Mouse (Mus musculus): ENCODE results near the gene Cutc. TPM values are rescaled to one million over a fixed set of nuclear protein-coding genes. Genes with fewer than 3 reads are reported as not detected.

Gene Cutc
- total and polyA plus RNA-seq, 3 experiments = 10.0 to 18.8 TPM; not detected in 1

GRCm38 (mm10) chr19:43731157-43731556 lies 21.6 kb upstream of the Cutc start:
- Histone ChIP-seq H3K4me3 (ENCODE audit: control insufficient read depth in 1 of 2, insufficient read depth in 1 of 2, low read depth in 2 of 2, low read length in 2 of 2) (no peak overlapping the region), H3K9me3 (replicated peaks; ENCODE audit: insufficient read depth, low read length) (no peaks in the 10 kb centered on the region), H3K79me2 (ENCODE audit: control insufficient read depth, insufficient read depth, low read length, poor library complexity) (no peaks in the 10 kb centered on the region), H3K27me3 (ENCODE audit: control insufficient read depth in 1 of 2, insufficient read depth in 2 of 2, low read length in 2 of 2) (no peaks in the 10 kb centered on the region), H3K36me3 (ENCODE audit: control insufficient read depth in 1 of 2, insufficient read depth in 2 of 2, low read length in 2 of 2) (peaks cover 0 to 5% of the 10 kb centered on the region in 2 experiments; a peak in 2 of 4 replicates), H3K27ac (ENCODE audit: control insufficient read depth, low read depth, low read length) (no peak overlapping the region), H3K9ac (ENCODE audit: control insufficient read depth, low read depth, low read length, poor library complexity, severe bottlenecking) (no peak overlapping the region), H3K4me1 (ENCODE audit: control insufficient read depth in 1 of 2, insufficient read depth in 2 of 2, low read length in 2 of 2) (peaks cover 0 to 3% of the 10 kb centered on the region in 2 experiments; a peak in 1 of 4 replicates)
- DNase-seq (ENCODE audit: low read depth, low spot score) = no peak
- TF ChIP-seq NELFE (IDR thresholded peaks at IDR 0.05; ENCODE audit: low read depth, low read length) (no peak), SIN3A (IDR thresholded peaks at IDR 0.05; ENCODE audit: low read length) (no peak), MEF2A (IDR thresholded peaks at IDR 0.05; ENCODE audit: extremely low read depth, insufficient replicate concordance, low read depth, low read length, poor library complexity, severe bottlenecking) (no peak), SMC3 (IDR thresholded peaks at IDR 0.05; ENCODE audit: low read depth, low read length) (no peak), CHD1 (IDR thresholded peaks at IDR 0.05; ENCODE audit: low read depth, low read length) (no peak)

GRCm38 (mm10) chr19:43738409-43738808 lies 14.4 kb upstream of the Cutc start:
- Histone ChIP-seq H3K4me3 (ENCODE audit: control insufficient read depth in 1 of 2, insufficient read depth in 1 of 2, low read depth in 2 of 2, low read length in 2 of 2) (no peak overlapping the region), H3K36me3 (ENCODE audit: control insufficient read depth in 1 of 2, insufficient read depth in 2 of 2, low read length in 2 of 2) (peaks cover 0 to 16% of the 10 kb centered on the region in 2 experiments; a peak in 2 of 4 replicates), H3K9me3 (replicated peaks; ENCODE audit: insufficient read depth, low read length) (no peaks in the 10 kb centered on the region), H3K9ac (ENCODE audit: control insufficient read depth, low read depth, low read length, poor library complexity, severe bottlenecking) (no peak overlapping the region), H3K27ac (ENCODE audit: control insufficient read depth, low read depth, low read length) (no peak overlapping the region), H3K4me1 (ENCODE audit: control insufficient read depth in 1 of 2, insufficient read depth in 2 of 2, low read length in 2 of 2) (no peaks in the 10 kb centered on the region), H3K27me3 (ENCODE audit: control insufficient read depth in 1 of 2, insufficient read depth in 2 of 2, low read length in 2 of 2) (no peaks in the 10 kb centered on the region), H3K79me2 (ENCODE audit: control insufficient read depth, insufficient read depth, low read length, poor library complexity) (no peaks in the 10 kb centered on the region)
- no peak for DNase-seq (ENCODE audit: low read depth, low spot score)
- no peak for TF ChIP-seq POLR2AphosphoS5 (IDR thresholded peaks at IDR 0.05; ENCODE audit: borderline replicate concordance, low read depth, low read length)
- no peak for TF ChIP-seq EP300 (IDR thresholded peaks at IDR 0.05; ENCODE audit: low read depth in 1 of 2, low read length in 2 of 2)
- no peak for TF ChIP-seq RCOR1 (IDR thresholded peaks at IDR 0.05; ENCODE audit: low read depth, low read length)
- no peak for TF ChIP-seq TAL1 (IDR thresholded peaks at IDR 0.05; ENCODE audit: low read length)
- no peak for TF ChIP-seq MYC (IDR thresholded peaks at IDR 0.05; ENCODE audit: low read depth, low read length)
- TF ChIP-seq NRF1 (IDR thresholded peaks at IDR 0.05; ENCODE audit: insufficient read depth, low read depth, low read length, poor library complexity, severe bottlenecking) = no peak
- TF ChIP-seq JUND (IDR thresholded peaks at IDR 0.05; ENCODE audit: low read depth, low read length) = no peak
- no peak for TF ChIP-seq ZNF384 (IDR thresholded peaks at IDR 0.05; ENCODE audit: low read depth, low read length)
- no peak for TF ChIP-seq MAFK (IDR thresholded peaks at IDR 0.05; ENCODE audit: borderline replicate concordance, low read depth, low read length)

- TF ChIP-seq BHLHE40 (IDR thresholded peaks at IDR 0.05; ENCODE audit: borderline replicate concordance, low read depth, low read length) (no peak), CHD1 (IDR thresholded peaks at IDR 0.05; ENCODE audit: low read depth, low read length) (no peak), SMC3 (IDR thresholded peaks at IDR 0.05; ENCODE audit: low read depth, low read length) (no peak), MAX (IDR thresholded peaks at IDR 0.05; ENCODE audit: low read length) (no peak), NRF1 (IDR thresholded peaks at IDR 0.05; ENCODE audit: insufficient read depth, low read depth, low read length, poor library complexity, severe bottlenecking) (no peak), MAFK (IDR thresholded peaks at IDR 0.05; ENCODE audit: borderline replicate concordance, low read depth, low read length) (no peak), KAT2A (conservative IDR thresholded peaks at IDR 0.05; ENCODE audit: low read depth, low read length) (no peak), MYB (IDR thresholded peaks at IDR 0.05; ENCODE audit: low read depth, low read length) (no peak)
- no peaks in the 10 kb centered on the region for H3K9me3 ChIP-seq (replicated peaks; ENCODE audit: insufficient read depth, low read length)
- H3K4me1 ChIP-seq (ENCODE audit: control insufficient read depth in 1 of 2, insufficient read depth in 2 of 2, low read length in 2 of 2) = peaks cover 7 to 9% of the 10 kb centered on the region in 2 experiments
- H3K9ac ChIP-seq (ENCODE audit: control insufficient read depth, low read depth, low read length, poor library complexity, severe bottlenecking) = no peak overlapping the region
- H3K27ac ChIP-seq (ENCODE audit: control insufficient read depth, low read depth, low read length) = no peak overlapping the region
- H3K36me3 ChIP-seq (ENCODE audit: control insufficient read depth in 1 of 2, insufficient read depth in 2 of 2, low read length in 2 of 2) = peaks cover 13% of the 10 kb centered on the region in 2 experiments
- H3K27me3 ChIP-seq (ENCODE audit: control insufficient read depth in 1 of 2, insufficient read depth in 2 of 2, low read length in 2 of 2) = no peaks in the 10 kb centered on the region
- no peaks in the 10 kb centered on the region for H3K79me2 ChIP-seq (ENCODE audit: control insufficient read depth, insufficient read depth, low read length, poor library complexity)
- DNase-seq (ENCODE audit: low read depth, low spot score) = no peak
- H3K4me3 ChIP-seq (ENCODE audit: control insufficient read depth in 1 of 2, insufficient read depth in 1 of 2, low read depth in 2 of 2, low read length in 2 of 2) = no peak overlapping the region
Observed at GRCm38 (mm10) chr19:43743401-43743800, 9.4 kb upstream of the Cutc start.
